Mouse (Mus musculus) ZHBTc4 (cell line): ENCODE data around the gene Gad2.
"Not testable (repeated sequence)": the region's sequence is repeated elsewhere in the genome, so short reads cannot be mapped to it uniquely, and the experiment has no call there.

Experiments used
- DNase-seq: peaks from one replicate; pipeline ENCODE4 v3.0.0-alpha.2; 2011; ENCODE audit warnings: low read depth, low spot score

The Gad2 gene

DNA sequence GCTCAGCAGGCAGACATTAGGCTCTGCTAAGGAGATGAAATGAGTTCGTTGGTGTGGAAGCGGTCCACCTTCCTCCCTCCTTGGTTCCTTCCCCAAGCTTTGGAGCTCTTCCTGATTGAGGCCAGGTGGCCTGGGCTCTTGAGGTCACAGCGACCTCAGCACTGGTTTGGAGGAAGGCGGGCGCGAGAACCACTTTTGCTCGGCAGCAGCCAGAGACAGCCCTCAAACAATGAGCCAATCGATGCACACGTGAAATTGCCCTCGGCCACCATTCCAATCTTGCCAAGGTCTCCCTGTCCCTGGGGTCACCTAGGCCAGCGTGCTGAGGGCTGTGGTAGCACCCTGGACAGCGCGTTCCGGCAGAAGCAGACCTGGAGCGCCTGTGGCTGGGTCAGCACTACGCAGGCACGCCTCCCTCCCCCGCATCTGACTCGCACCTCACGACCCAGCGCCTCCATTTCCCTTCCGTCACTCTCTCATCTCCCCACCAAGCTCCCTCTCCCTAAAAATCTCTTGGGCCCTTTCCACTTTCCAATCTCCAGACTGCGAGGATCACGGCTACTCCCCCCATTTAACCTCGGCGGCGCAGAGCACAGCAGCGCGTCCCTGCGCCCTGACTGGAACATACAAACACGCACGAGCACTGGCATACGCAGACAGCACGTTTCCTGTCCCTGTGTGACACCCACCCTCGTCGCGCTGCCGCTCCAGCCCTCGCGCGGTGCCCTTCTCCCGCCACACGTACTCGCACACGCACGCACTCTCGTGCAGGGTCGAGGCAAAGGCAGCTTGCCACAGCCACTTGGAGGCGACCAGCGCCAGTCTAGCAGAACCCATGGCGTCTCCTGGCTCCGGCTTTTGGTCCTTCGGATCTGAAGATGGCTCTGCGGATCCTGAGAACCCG lies at the start of gene Gad2:
TSS of gene Gad2 (plus strand) at position 378 of the 904 bp plus-strand sequence.
- peak; percentile 75 for DNase-seq

DNA sequence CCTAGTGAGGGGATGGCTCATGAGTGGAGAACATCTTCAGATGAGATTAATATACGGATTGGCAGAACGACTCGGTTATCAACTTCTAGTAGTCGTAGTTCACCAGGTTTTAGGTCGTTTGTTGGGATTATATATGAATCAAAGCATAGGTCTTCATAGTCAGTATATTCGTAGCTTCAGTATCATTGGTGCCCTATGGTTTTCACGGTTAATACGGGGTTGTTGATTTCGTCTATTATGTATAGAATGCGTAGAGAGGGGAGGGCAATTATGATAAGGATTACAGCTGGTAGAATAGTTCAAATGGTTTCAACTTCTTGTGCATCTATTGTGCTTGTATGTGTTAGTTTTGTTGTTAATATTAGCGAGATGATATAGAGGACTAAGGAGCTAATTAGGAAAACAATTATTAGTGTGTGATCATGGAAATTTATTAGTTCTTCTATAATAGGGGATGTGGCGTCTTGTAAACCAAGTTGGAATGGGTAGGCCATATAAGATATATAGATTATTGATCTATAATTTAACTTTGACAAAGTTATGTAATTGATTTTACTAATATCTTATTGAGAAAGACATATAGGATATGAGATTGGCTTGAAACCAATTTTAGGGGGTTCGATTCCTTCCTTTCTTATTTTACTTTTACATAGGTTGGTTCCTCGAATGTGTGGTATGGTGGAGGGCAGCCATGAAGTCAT lies 34.4 kb upstream of the Gad2 start:
- DNase-seq = peak; percentile 7

DNA sequence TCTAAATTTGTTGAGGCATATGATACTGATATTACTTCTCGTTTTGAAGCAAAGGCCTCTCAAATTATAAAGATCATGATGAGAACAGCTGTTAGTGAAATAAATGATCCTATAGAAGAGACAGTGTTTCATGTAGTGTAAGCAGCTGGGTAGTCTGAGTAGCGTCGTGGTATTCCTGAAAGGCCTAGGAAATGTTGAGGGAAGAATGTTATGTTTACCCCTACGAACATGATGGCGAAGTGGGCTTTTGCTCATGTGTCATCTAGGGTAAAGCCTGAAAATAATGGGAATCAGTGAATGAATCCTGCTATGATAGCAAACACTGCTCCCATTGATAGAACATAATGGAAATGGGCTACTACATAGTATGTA lies 33.8 kb upstream of the Gad2 start:
- peak; percentile 35 for DNase-seq

DNA sequence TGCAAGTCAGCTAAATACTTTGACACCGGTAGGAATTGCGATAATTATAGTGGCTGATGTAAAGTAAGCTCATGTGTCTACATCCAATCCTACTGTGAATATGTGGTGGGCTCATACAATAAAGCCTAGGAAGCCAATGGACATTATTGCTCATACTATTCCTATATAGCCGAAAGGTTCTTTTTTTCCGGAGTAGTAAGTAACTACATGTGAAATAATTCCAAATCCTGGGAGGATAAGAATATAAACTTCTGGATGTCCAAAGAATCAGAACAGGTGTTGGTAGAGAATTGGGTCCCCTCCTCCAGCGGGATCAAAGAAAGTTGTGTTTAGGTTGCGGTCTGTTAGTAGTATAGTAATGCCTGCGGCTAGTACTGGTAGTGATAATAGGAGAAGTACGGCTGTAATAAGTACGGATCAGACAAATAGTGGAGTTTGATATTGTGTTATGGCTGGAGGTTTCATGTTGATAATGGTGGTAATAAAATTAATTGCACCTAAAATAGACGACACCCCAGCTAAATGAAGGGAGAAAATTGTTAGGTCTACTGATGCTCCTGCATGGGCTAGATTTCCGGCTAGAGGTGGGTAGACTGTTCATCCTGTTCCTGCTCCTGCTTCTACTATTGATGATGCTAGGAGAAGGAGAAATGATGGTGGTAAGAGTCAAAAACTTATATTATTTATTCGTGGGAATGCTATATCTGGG lies 33.2 kb upstream of the Gad2 start:
- DNase-seq = peak; percentile 28

DNA sequence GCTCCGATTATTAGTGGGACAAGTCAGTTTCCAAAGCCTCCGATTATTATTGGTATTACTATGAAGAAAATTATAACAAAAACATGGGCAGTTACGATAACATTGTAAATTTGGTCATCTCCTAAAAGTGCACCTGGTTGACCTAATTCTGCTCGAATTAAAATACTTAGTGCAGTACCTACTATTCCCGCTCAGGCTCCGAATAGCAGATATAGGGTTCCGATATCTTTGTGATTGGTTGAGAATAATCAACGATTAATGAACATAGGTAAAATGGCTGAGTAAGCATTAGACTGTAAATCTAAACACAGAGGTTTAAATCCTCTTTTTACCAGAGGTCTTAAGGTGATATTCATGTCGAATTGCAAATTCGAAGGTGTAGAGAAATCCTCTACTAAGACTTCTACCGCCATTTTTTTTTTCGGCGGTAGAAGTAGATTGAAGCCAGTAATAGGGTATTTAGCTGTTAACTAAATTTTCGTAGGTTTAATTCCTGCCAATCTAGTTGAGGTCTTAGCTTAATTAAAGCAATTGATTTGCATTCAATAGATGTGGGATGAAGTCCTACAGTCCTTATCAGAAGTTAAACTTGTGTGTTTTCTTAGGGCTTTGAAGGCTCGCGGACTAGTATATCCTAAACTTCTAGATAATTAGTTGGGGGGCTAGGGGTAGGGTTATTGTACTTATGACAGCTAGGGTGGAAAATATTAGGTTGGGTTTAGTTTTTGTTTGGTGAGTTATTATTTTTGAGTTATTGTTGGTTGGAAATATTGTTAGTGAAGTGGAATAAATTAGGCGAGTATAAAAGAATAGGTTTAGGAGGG lies 32.4 kb upstream of the Gad2 start:
- not testable (repeated sequence) for DNase-seq

DNA sequence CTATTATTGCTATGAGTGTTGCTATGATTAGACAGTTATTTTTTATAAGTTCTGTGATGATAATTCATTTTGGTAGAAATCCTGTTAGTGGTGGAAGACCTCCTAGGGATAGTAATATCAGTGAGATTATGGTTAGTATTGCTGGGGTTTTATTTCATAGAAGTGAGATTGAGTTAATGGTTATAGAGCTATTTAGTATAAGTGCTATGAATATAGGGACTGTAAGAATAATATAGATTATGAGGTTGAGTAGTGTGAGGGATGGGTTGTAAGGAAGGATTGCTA lies 31.9 kb upstream of the Gad2 start:
- no peak for DNase-seq

DNA sequence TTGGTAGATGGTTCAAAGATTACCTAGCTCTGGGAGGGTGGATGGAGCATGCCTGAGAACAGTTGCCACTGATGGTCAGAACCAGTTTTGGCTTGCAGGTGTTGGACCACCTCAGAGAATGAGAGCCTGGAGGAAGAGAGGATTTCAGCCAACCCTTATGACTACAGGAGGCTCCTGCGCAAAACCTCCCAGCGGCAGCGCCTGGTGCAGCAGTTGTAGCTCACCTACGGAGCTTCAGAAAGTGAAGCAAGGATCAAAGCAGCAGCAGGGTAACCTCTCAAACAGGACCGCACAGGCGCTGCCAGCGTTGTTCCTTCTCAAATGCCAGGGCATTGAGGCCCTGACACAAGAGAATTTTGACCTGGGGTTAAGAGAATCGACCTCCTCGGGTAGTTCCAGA lies 4.1 kb upstream of the Gad2 start:
- DNase-seq = peak; percentile 65

DNA sequence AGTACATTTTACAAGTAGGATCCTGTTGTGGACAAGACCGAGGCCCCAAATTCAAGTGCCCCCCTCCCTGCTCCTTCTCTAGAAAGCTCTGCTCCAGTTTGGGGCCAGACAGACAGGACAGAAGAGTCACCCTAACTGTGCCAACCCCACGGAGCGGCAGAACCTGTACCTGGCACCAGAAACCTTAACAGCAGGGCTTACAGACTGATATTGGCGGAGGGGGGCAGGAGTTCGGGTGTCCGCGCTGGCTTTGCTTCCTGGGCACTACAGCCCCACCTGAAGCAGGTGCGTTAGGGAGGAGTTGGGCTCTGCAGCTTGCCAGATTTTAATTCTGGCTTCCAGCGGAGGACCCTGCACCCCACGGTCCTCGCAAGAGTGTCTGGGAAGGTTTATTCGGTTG lies 2.6 kb upstream of the Gad2 start:
- no peak for DNase-seq

DNA sequence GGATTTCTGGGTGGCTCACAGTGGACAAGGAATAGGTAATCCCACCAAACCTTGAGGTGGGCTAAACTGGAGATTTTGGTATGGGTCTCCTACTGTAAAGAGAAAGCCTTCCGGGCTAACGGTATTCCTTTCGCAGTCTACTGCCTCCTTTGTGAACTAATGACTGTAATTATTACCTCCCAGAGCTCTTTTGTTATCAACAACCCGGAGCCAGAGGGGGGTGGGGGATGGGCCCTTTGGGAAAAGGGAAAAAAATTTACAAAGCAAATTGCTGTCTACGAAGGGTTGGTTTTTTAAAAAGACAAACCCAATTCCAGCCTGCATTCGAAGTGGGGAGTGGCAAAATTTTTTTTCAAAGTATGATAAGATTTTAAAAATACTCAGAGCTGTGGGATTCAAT lies 2.0 kb upstream of the Gad2 start:
- DNase-seq = peak; percentile 86

DNA sequence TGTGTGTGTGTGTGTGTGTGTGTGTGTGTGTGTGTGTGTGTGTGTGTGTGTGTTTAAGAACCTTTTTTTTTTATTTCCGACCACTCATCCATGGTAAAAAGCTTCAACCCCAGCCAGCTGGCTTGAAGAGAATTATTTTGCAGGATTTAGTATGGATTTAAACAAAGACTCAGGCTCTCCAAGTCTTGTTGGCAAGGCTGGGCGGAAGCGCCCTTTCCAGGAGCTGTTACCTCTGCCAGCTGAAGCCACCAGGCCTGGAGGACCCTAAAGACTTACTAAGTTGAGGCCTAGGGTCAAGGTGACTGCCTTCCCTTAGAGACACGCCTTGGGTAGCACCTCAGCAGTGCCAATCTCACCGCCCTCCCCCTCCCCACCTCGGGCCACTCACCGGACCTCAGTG lies 1.5 kb upstream of the Gad2 start:
- peak; percentile 17 for DNase-seq

DNA sequence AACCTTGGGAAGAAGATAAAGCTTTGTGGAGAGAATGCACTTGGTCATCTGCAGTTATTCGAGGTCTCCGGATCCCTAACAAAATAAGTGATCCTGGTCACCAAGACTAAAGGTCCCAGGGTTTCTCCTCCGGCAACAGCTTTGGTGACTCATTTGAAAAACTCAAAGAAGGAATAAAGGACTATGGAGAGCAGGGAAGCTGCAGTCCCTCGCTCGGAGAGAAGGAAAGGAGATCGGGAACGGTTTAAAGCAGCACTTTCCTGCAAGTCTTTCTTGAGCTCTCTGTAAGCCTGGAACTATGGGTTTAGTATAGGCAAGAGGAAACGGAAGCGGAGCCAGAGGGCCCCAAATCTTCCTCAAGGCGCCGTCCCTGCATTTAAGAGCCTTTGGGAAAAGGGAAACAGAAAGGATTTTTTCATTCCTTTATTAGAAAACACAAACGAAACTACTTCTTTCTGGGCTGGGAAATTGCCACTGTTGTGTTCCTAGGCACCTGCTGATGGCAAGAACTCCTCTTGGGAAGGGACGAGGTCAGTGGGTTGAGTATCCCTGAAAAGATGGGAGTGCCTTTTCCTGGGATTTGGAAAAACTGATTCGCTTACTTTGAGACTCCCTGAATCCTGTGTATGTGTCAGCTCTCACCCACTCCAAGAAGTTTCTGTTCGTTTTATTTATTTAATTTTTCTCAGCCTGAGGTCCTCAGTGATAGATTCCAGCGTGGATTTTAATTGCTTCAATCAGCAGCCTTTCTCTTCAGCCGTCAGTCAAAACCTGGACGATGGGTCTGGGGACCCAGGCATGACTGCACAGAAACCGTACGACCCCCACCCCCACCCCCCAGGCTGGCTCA lies 802 bp upstream of the Gad2 start:
- peak; percentile 6 for DNase-seq

DNA sequence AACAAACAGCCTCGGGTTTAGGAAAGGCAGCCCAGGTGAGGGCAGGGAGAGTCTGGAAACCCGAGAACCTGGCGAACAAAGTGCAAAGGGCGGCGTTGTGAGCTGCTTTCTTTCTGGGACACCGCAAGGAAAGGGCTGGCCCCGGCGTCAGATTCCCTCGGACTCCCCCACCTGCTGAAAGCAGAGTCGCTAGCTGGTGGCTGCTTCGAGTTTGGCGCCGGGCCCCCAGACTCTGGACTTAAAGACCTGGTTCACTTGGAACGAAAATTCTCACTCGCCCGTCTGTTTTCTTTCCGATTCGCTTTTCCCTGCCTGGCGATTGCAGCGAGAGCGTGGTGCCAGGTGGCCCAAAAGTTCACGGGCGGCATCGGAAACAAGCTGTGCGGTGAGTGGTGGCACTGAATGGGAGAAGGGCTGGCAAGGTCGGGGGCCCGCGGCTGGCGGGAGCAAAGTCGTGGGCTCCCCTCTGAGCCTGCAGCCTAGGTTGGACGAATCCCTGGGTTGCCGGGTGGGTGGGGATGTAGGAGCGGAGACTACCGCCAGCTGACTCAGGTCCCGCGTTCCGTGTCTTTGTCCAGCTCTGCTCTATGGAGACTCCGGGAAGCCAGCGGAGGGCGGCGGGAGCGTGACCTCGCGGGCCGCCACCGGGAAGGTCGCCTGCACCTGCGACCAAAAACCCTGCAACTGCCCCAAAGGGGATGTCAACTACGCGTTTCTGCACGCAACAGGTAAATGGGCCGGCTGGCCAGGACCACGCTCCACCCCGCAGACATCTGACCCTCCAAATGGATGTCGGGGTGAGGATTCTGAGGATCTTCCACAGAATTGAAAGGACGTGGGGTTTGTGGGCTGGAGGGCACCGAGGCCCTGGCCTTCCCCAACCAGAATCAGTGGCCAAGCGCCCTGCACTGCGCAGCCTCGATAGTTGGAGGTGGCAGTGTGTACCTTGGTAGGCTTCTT lies 1.4 kb downstream of the Gad2 start:
- peak; percentile 54 for DNase-seq

DNA sequence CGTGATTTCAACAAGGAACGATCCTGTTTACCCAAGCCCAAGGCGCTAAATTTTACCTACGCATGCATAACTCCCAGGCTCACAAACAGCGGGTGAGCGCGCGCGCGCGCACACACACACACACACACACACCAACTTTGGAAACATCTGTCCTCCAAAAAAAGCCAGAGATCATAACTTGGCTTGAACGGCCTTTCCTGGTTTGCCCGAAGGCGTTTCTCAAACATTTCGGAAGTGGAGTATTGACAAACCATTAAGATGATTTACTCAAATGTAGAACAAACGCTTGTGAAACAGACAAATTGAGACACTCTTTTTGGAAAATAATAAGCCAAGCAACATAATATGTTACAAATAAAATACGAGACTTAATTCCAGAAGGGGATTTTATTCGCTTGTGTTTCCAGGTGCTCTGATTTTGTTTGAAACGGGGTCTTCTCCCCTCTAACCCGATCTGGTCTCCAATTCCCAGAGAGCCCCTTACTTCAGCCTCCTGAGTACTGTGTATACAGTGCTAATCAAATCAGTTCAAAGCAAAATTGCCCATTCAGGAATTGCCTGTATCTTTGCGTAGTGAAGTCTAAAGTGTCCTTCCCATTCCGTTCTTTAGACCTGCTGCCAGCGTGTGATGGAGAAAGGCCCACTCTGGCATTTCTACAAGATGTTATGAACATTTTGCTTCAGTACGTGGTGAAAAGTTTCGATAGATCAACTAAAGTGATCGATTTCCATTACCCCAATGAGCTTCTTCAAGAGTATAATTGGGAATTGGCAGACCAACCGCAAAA lies 2.4 kb downstream of the Gad2 start:
- peak; percentile 33 for DNase-seq

DNA sequence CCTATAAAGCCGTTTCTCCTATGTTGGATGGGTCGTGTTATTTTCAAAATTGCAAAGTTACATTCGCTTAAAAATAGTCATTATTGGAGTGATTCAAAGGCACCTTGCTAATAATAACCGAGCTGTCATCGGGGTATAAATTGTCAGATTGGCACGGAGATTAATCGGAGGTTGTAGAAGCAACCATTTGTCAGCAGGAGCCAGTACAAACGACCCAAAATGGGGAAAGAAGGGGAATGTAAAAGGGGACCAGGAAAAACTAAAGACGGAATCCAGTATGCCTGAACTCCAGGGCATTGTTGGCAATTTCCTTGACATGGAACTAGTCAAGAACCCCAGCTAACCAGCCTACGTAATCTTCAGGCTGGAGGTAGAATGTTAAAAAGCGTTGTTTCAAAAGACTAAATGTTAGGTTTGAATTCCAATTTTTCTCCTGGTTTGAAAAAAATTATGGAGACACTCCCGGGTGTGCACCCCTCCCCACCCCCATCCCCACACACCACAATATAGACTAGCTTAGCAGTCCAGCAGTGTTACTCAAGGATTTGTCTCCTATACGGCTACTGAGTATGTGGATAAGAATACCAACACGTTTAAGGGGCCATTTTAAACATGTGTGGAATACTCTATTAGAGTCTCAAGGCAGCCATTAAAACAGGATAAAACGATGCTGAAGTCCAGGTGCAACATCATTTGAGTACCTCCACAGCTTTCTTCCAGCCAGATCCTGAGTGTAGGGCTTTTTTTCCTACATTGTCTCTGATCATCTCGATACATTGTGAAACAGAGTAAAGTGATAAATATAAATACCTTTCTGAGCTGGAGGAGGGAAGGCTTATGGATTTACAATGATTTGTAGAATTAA lies 3.3 kb downstream of the Gad2 start:
- no peak for DNase-seq

DNA sequence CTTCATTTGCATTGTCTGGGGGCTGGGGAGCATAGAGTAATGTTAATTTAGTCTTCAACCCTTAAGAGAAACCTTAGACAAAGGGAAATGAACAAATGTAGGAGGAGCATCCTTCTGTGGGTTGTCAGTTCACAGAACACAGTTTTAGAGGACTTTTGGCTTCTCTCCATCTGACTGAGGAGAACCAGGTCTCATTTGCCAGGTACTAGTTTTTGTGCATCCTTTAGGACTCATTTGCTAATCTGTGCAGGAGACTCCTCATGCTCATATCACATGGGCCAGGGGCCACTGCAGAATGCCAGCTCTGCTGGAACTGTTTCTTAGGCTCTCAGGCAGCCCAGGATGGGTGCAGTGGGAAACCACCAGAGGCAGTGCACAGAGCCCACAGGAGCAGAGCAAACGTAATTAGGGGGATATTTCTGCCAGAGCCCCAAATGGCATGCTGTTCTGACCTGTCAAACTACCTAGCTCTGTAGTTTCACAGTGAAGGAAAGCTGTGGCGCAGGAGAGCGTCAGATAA lies 5.2 kb downstream of the Gad2 start:
- DNase-seq = no peak

DNA sequence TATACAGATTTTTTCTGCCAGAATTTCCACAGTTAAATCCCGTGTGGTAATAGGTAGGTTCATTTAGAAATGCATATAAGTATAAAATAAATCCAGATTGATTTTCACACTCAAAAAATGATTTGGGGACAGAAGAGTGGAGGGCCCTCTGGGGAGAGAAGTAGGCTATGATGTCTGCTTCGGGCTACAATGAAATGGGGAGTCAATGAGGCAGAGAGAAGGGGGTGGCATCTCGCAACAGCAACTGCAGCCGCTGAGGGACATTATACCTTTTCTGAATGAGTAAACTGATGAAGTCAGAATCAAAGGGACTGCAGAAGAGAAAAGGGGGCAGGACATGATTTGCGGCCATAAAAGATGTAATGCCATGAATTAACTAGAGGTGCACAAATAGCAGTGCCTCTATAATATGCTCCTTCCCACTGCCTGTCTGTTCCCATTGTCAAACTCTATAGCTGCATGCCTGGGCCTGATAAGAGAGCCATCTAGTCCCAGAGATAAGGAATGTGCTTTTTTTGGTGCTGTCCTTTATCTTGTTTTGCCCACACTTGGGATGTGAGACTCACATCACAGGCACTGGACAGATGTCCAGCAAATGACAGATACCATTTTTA lies 5.9 kb downstream of the Gad2 start:
- no peak for DNase-seq

DNA sequence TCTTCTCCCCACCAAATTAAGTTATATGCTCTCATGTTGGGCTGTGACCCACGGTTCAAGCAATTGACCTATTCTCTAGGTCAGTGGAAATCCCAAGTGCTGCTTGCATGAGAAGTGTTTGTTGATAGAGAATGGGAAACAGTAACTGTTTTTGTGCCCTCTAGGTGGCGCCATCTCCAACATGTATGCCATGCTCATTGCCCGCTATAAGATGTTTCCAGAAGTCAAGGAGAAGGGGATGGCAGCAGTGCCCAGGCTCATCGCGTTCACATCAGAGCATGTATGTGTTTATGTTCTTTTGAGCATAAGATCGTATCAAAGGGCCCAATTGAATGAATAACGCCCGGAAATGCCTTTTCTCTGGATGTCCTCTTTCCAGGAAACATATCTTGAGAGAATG lies 12.8 kb downstream of the Gad2 start:
- DNase-seq = peak; percentile 51
